Mouse (Mus musculus) left cerebral cortex, postnatal 4 days (tissue): Measurements from ENCODE around the gene Olfr465-ps1. TPM values are rescaled to one million over a fixed set of nuclear protein-coding genes. Genes with fewer than 3 reads are reported as not detected.
A peak's percentile ranks its signal among the peaks of the same experiment; 100 is the strongest.

ENCODE experiments used
- DNase-seq: peaks from one replicate; pipeline ENCODE4 v3.0.0-alpha.2; 2022
- intact Hi-C: fragments of 180-260 bp; cut with DNase I; formaldehyde crosslinking; loops from one replicate; pipeline ENCODE4 v1.15.1; 2025
- total RNA-seq, 2 experiments: library from RNA; stranded (reverse); gene quantifications; 2 replicates each; pipeline ENCODE4 v1.2.3; 2021

The Olfr465-ps1 gene
- not detected for total RNA-seq

DNA sequence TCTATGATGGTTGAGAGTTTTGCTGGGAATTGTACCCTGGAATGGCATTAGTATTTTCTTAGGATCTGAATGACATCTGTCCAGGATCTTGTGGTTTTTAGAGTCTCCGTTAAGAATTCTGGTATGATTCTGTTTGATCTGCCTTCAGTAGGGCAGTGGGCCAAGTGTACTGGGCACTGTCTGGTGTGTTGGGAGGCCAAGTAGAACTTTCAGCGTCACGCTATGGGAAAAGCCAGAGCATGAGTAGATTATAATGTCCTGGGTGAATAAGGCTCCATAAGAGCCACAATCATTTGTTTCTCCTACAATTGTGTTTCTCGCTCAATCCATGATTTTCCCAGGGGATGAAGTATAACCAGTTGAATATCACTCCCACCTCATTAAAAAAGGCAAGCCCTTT, at the start of gene Olfr465-ps1:
Gene Olfr465-ps1 (plus strand): TSS at position 301 of the 400 bp plus-strand sequence.
- DNase-seq, result no peak
- intact Hi-C loops, result no loop called here

DNA sequence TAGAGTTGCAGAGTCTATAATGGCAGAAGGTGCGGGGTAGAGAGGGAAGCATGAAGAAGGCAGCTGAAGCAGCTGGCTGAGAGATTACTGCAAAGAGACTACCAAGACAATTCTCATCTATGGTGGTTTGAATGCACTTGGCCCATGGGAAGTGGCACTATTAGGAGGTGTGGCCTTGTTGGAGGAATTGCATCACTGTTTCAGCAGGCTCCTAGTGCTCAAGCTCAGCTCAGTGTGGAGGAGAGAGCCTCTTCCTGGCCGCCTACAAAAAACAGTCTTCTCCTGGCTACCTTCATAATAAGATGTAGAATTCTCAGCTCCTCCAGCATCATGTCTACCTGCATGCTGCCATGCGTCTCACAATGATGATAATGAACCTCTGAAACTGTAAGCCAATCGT, 42.0 kb upstream of the Olfr465-ps1 start:
- DNase-seq, result no peak
- intact Hi-C loops, result no loop called here

DNA sequence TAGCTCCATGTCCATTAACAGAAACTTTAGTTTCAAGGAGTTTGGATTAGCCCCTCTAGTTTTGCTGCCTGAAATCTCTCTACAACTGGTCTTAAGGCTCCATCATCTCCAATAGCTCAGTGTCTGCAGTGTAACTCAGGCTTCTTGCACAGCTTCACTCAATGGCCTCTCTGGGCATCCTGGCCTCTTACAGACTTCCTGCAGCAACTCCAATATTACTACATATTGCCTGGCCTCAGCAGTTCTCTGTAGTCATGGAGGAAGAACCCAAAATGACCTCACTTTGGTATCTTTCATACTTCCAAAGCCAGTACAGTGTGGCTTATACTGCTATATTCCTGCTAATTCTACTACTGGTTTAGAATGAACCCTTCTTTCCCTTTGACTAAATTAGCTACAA, 40.9 kb upstream of the Olfr465-ps1 start:
- no peak for DNase-seq
- intact Hi-C loops, result no loop called here

DNA sequence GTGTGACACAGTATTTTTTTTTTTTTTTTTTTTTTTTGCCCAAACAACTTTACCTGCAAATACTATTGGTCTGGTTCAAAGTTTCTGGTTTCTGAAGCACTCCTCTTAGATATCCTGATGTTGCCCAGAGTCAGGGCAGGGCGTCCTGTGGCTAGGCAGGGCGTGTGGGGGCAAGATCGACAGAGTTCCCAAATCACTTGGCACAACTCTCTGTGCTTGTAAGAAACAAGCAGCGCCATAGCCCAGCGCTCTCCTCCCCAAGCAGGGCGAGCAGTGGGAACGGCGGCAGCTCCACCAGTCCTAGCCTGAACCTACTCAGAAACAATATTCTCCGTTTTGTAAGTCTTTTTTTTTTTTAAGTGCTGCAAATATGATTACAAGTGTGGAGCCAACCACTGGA, 37.2 kb upstream of the Olfr465-ps1 start:
- DNase-seq, result no peak
- intact Hi-C loops, result no loop called here

DNA sequence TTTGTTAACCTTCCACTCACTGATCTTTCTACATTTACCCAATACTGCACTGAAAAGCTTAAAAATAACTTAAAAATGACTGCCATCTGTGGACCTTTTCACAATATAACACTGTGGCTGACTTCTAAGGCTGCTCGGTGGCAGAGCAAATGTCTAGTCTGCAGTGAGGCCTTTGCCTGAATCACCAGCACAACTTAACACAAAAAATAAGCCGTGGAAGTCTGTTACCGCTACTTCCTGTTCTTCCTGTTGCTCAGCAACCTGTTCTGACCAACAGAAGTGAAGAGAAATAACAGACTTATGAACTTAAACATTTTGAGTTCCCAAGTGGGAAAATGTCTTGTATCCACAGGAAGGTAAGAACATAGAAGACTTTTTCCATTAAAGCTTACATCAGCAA, 36.7 kb upstream of the Olfr465-ps1 start:
- DNase-seq, result no peak
- intact Hi-C loops, result no loop called here

DNA sequence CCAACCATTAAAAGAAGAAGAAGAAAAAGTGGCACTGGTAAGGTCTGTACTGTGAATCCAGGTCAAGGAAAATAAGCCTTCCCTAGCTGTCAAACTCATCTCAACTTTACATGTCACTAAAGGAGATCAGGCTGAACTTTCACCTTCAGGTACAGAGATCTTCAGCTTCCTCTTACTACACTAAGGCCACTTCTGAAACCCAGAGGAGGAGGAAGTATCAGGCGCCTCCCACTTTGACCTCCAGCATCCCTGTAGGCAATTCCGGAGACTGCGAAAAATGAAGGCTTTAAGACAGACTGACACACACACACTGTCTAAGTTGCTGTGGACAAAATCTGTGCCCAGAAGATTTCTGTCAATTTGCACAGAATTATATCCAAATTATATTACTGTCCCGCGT, 25.9 kb upstream of the Olfr465-ps1 start:
- intact Hi-C loops, result no loop called here
- no peak for DNase-seq

DNA sequence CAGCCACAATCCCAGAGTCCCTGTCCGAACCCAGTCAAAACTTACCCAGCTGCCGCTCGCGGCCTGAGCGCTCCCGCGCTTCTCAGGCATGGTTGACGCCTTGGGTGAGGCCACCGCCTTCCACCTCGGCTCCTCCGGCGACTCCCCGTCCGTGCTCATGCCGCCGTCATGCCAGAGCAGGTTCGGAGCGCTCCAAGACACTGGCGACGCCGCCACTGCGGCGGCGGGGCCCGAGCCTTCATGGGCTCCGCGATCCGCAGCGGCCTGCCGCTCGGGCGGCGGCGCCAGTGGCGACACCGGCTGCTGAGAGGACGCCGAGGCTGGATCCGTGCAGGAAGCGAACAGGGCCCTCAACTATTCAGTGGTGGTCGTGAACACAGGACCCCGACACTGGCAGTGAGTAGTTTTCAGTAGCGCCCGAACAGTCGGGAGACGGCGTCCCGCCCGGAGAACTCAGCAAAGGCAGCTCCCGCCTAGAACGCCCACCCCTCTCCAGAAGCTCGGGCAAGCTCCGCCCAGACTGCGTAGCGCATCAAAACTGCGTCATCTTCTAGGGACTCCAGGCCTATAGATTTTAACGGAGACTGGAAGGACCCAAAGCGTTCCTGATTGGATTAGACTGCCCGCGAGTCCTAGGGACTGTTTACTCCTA, 25.3 kb upstream of the Olfr465-ps1 start, which contains the start of gene Mfsd14b:
Gene Mfsd14b (minus strand): TSS at position 517 of the 652 bp plus-strand sequence.
- peak; percentile 90 for DNase-seq
- intact Hi-C loops, result no loop called here

DNA sequence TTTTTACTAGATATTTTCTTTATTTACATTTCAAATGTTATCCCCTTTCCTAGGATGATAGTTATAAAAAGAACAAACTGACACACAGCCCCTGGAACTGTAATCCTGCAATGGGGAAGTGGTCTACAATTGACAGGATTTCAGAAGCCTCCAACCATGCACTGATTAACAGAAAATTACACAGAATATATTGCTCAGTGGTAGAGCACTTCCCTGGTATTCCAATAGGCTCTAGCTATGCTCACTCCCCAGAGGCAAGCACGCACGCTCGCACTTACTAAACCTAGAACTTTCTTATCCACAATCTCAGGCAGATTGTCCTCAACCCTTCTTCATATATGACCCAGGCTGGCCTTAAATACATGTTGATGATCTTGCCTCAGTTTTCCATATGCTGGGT, 24.6 kb upstream of the Olfr465-ps1 start:
- intact Hi-C loops, result no loop called here
- no peak for DNase-seq

DNA sequence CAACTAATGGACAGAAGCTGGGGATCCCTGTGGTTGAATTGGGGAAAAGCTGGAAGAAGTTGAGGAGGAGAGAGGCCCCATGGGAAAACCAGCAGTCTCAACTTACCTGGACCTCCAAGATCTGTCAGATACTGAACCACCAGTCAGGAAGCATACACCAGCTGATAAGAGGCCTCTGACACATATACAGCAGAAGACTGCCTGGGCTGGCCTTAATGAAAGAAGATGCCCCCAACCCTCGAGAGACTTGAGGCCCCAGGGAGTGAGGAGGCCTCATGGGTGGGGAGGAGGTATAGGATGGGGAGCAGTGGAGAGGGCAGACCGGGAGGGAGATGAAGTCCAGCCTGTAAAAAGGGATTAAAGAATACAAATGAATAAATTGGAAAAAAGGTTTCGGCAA, 16.9 kb upstream of the Olfr465-ps1 start:
- intact Hi-C loops, result no loop called here
- no peak for DNase-seq

DNA sequence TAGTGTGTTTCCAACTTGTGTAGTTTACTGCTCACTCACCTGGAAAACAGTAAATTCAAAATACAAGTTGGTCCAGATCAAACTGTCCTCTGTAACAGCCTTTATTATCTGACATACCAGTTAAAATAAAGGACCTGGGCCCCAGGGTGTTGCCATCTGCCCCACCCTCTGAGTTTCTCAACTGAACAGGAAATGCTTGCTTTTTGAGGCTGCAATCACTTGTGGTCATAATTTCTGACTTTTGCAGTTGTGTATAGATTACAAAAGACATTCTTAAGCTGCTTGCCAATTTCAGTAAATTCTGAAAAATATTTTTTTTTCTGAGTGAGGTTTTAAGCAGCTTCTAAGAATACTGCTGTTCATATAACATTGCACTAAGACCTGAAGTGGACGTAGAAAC, 15.8 kb upstream of the Olfr465-ps1 start:
- intact Hi-C loops, result loop anchor here (2.0 kb wide), 1 partner anchor 117 kb away; no protein-coding TSS in a partner anchor
- DNase-seq, result no peak

DNA sequence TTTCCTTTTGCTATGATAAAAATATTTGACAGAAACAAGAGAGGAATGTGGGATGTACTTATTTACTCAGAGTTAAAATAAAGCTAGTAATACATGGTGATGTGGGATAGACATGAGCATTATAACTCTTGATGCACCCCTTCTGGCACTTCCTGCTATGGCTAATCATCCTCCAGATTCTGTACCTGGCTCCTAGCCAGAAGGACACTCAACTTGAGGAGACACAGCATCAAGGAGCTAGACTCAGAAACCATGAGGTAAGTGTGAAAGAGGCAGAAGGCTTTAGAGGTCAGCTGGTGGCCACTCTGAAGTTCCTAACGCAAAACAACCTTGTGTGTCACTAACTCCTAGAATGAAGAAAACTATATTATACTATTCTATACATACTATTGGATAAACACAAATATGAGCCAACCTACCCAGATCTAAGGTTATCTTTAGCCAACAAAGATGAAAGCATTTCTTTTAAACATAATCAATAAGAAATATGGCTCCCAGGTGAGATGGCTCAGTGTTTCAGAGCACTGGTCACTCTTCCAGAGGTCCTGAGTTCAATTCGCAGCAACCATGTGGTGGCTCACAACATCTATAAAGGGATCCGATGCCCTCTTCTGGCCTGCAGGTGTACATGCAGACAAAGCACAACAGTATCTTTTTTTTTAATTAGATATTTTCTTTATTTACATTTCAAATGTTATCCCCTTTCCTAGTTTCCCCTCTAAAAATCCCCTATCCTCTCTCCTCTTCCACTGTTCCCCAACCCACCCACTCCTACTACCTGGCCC, 10.6 kb upstream of the Olfr465-ps1 start:
- intact Hi-C loops, result loop anchor here (5.0 kb wide), 1 partner anchor 685 kb away; no protein-coding TSS in a partner anchor
- DNase-seq, result no peak

DNA sequence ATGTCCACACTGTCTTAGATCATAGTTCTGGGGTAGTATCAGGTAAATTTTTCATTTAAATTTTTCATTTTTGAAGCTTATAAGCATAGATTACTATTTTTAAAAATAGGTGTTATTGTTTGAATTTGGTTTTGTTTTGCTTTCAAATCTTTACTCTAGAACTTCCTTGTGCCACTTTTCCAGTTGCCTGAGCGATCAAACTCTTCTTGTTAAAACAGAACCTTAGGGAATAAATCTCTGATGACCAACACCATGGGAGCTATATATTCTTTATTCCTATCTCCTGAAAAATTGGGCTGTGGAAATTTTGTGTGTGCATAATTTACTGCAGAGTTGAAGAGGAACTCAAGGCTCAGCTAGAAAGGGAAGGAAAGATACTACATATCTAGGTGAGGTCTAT, 12.1 kb downstream of the Olfr465-ps1 start, which contains the start of gene Olfr466:
Gene Olfr466 (plus strand): TSS at position 301 of the 400 bp plus-strand sequence.
- no peak for DNase-seq
- intact Hi-C loops, result no loop called here

DNA sequence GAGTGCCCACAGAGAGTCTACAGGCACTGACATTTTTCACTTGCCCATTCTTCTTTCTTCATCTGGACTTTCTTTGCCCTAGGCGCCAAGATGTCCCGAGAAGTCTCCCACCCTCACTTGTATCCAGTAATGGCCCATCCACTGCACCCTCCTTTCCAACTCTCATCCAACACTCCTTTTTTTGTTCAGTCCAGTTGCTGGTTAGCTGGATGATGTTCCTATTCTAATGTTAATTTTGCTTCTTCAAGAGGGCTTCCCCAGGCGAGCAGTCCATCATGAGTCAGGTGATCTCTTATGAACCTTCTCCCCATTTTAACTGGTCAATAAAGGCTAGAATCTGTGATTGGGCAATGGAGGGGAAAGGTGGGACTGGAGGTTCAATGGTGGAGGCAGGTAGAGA, 36.2 kb downstream of the Olfr465-ps1 start:
- intact Hi-C loops, result no loop called here
- DNase-seq, result no peak

DNA sequence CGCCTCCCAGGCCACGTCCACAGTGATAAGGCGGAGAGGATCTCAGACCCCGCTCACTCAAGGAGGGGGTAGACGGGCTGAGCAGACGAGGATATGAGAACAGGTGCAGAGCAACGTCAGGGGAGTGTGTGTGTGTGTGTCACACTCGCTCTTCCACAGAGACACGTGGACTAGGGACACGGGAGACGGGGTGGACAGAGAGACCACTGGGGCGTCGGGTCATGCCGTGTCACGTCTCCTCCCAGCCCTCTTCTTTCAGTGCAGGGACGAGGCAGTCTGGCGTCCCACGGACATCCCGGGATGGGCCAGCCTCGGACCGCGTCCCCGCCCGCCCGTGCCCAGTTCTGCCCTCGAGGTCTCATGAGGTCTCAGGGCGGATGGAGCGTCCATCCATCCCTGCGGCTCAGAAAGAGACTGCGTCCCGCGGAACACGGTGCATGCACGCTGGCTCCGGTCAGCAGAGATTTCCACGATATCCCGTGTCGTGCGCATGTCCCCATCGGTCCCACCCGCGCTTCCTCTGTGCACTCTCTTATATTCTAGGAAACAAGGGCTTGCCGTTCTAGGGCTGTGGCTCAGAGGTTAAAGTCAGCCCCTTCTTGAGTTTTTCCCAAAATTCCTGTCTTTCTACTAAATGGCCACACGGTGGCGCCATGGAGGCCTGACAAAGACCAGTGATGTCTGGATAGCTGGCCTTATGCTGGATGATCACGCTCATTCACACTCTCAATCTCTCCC, 38.0 kb downstream of the Olfr465-ps1 start:
- intact Hi-C loops, result no loop called here

DNA sequence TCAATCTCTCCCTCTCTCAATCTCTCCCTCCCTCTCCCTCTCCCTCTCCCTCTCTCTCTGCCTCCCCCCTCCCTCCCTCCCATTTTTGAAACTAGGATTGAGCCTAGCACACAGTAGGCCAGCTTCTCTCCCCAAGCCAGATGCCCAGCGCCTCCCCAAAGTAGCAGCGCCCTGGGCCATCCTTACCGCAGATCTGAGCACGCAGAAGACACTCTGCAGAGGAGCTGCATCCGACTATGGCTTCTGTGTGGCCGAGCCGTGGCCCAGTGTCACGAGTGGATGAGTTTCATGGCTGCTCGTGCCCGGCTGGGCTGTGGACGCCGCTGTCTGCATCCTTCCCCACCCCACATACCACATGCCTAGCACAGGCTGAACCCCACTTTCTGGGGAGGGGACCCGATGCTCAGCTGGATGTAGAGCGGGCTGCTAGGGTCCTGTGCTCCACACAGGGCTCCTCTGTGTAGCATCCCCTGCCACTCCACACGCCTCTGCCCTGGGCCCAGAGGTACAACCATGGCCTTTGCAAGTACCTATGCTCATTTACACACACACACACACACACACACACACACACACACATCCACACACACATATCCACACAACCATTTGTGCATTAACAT, 38.7 kb downstream of the Olfr465-ps1 start:
- no peak for DNase-seq
- intact Hi-C loops, result no loop called here

More for the DNA sequence above, 38.0 kb downstream of the Olfr465-ps1 start:
- peak; percentile 33 for DNase-seq

Other genes starting within 250 kb of the Olfr465-ps1 start
- 10 to 100 TPM; 13.8 to 13.9 TPM for gene Cntnap3, start 234.1 kb upstream of the Olfr465-ps1 start, total RNA-seq
- gene Spata31, start 220.7 kb upstream of the Olfr465-ps1 start, total RNA-seq, result not detected
- not detected for gene Spata31d1c, start 105.0 kb upstream of the Olfr465-ps1 start, total RNA-seq
- not detected for gene Prss47, start 85.3 kb upstream of the Olfr465-ps1 start, total RNA-seq
- gene Mfsd14b, start 25.1 kb upstream of the Olfr465-ps1 start, total RNA-seq, result 10 to 100 TPM; 27.3 to 29.6 TPM
- not detected for gene Olfr466, start 12.2 kb downstream of the Olfr465-ps1 start, total RNA-seq
- gene Nlrp4f, start 67.9 kb downstream of the Olfr465-ps1 start, total RNA-seq, result under 1 TPM in 1 of 2 experiments, not detected in 1; 0.95 TPM
- gene Gm10775, start 121.5 kb downstream of the Olfr465-ps1 start, total RNA-seq, result under 1 TPM in 1 of 2 experiments, not detected in 1; 0.68 TPM
- gene Zfp369, start 140.7 kb downstream of the Olfr465-ps1 start, total RNA-seq, result 10 to 100 TPM; 74.4 to 80.0 TPM